ENCODE assay signal across 32 mouse cellular contexts in genomic region chr16:97935815-97936214, GRCm38 (mm10).
"Had no signal": no experiment of that assay in that cellular context is flagged by ENCODE, and none has a peak within 500 bp of the region (broad histone marks: within the 10 kb centered on the region; RNA-seq: fewer than 3 reads in every experiment).

No protein-coding gene starts in this region.

- DNase-seq: left cerebral cortex, postnatal 4 days; liver; liver, embryonic 13.5 days; liver, postnatal 0 days; lung, adult 18-20 months; lung, adult 2 months; lung, embryonic 14.5 days; lung, postnatal 10 days; lung, postnatal 14 days; lung, postnatal 36 days; lung, postnatal 4 days; midbrain, embryonic 14.5 days had no signal

- H3K9me3 ChIP-seq: limb, embryonic 10.5 days; limb, embryonic 12.5 days; limb, embryonic 13.5 days; limb, embryonic 15.5 days; liver, embryonic 12.5 days; liver, embryonic 13.5 days; liver, embryonic 15.5 days; lung, embryonic 15.5 days; megakaryocyte, embryonic 14.5 days; midbrain, embryonic 10.5 days; midbrain, embryonic 12.5 days; midbrain, embryonic 13.5 days; midbrain, embryonic 15.5 days; neural tube, embryonic 12.5 days had no signal

- H3K36me3 ChIP-seq: limb, embryonic 10.5 days; limb, embryonic 12.5 days; limb, embryonic 13.5 days; limb, embryonic 15.5 days; liver, embryonic 12.5 days; liver, embryonic 13.5 days; liver, embryonic 15.5 days; lung, embryonic 15.5 days; midbrain, embryonic 10.5 days; midbrain, embryonic 12.5 days; midbrain, embryonic 13.5 days; midbrain, embryonic 15.5 days; neural tube, embryonic 12.5 days had no signal

- H3K4me1 ChIP-seq: limb, embryonic 10.5 days; limb, embryonic 12.5 days; limb, embryonic 13.5 days; limb, embryonic 15.5 days; liver, embryonic 12.5 days; liver, embryonic 13.5 days; liver, embryonic 15.5 days; lung, embryonic 15.5 days; megakaryocyte, embryonic 14.5 days; midbrain, embryonic 10.5 days; midbrain, embryonic 12.5 days; midbrain, embryonic 13.5 days; midbrain, embryonic 15.5 days; neural tube, embryonic 12.5 days had no signal

- H3K4me2 ChIP-seq: limb, embryonic 12.5 days; limb, embryonic 13.5 days; limb, embryonic 15.5 days; liver, embryonic 11.5 days; liver, embryonic 12.5 days; liver, embryonic 13.5 days; liver, embryonic 15.5 days; lung, embryonic 14.5 days; lung, embryonic 15.5 days; midbrain, embryonic 11.5 days; midbrain, embryonic 12.5 days; midbrain, embryonic 13.5 days; midbrain, embryonic 15.5 days; neural tube, embryonic 12.5 days had no signal

- ATAC-seq: liver, embryonic 12.5 days; liver, postnatal 0 days; lung, postnatal 0 days; midbrain, embryonic 13.5 days; midbrain, embryonic 15.5 days; midbrain, embryonic 16.5 days had no signal

- H3K4me3 ChIP-seq: limb, embryonic 10.5 days; limb, embryonic 12.5 days; limb, embryonic 13.5 days; limb, embryonic 15.5 days; liver, embryonic 12.5 days; liver, embryonic 13.5 days; liver, embryonic 15.5 days; lung, embryonic 15.5 days; megakaryocyte, embryonic 14.5 days; midbrain, embryonic 10.5 days; midbrain, embryonic 12.5 days; midbrain, embryonic 13.5 days; midbrain, embryonic 15.5 days; myocyte; neural tube, embryonic 12.5 days had no signal

- H3K27me3 ChIP-seq: limb, embryonic 12.5 days; limb, embryonic 13.5 days; limb, embryonic 15.5 days; liver, embryonic 13.5 days; liver, embryonic 15.5 days; lung, embryonic 15.5 days; midbrain, embryonic 12.5 days; midbrain, embryonic 13.5 days; midbrain, embryonic 15.5 days; neural tube, embryonic 12.5 days had no signal

- H3K9ac ChIP-seq: limb, embryonic 12.5 days; limb, embryonic 13.5 days; limb, embryonic 15.5 days; liver, embryonic 12.5 days; liver, embryonic 13.5 days; liver, embryonic 14.5 days; liver, embryonic 15.5 days; liver, postnatal 0 days; lung, embryonic 14.5 days; lung, embryonic 15.5 days; midbrain, embryonic 12.5 days; midbrain, embryonic 13.5 days; midbrain, embryonic 15.5 days; neural tube, embryonic 12.5 days had no signal

- H3K27ac ChIP-seq: limb, embryonic 10.5 days; limb, embryonic 12.5 days; limb, embryonic 13.5 days; limb, embryonic 15.5 days; liver, embryonic 12.5 days; liver, embryonic 13.5 days; liver, embryonic 14.5 days; liver, embryonic 15.5 days; lung, embryonic 15.5 days; macrophage; midbrain, embryonic 10.5 days; midbrain, embryonic 12.5 days; midbrain, embryonic 13.5 days; midbrain, embryonic 15.5 days; neural tube, embryonic 12.5 days had no signal
